Mouse (Mus musculus): ENCODE data around the gene Gm43738.

The Gm43738 gene

GRCm38 (mm10) chr3:89043359-89043758, 57.5 kb downstream of the Gm43738 start:
- no peak for DNase-seq (ENCODE audit: low spot score in 2 of 2)
